Mouse (Mus musculus): Measurements from ENCODE around the gene Dido1. TPM values are rescaled to one million over a fixed set of nuclear protein-coding genes. Genes with fewer than 3 reads are reported as not detected.

The Dido1 gene
- polyA plus RNA-seq, 1 experiment from 2014 or later, result 25.2 TPM

DNA sequence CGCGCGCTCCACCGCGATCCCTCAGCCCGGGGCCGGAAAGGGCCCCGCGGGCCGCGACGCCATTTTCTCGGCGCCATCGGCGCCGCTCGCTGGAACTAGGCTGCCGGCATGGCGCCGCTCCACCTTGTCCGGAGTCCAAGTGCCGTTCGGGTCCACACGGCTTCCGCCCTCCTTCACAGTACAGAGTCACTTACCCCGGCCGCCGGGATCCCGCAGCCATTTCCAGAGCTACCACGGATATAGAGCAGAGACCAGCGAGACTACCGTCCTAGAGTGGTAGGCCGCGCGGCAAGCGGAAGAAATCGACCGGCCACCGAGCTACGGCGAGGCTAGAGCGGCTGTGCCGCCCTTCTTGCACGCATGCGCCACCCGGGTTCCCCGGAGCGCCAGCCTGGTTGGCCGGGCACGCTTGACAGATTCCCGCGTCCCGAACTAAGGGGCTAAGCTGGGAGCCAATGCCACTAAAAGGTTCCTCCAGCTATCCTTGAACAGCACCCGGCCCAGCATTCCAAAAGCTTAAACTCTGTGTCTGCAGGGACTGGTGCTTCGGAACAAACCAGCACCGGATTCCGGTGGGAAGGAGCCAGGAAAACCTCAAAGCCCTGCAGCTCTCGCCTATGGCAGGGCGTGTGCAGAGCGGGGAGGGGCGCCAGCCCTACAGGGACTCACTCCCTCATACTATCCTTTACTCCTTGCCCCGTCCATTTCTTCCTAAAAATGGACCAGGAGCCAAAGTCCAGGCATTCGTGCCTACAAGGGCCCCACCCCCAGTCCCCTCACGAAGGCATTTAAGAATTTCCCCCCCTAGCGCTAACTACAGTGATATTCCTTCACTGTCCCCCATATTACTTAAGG is 7.8 kb downstream of the Dido1 start:
- Histone ChIP-seq H3K9me3 (no peaks in the 10 kb centered on the region), H3K36me3 (no peaks in the 10 kb centered on the region), H3K27me3 (replicated peaks) (no peaks in the 10 kb centered on the region), H3K4me1 (peaks cover 37% of the 10 kb centered on the region), H3K4me3 (replicated peaks) (peak overlapping the region; percentile 84), H3K27ac (peak overlapping the region; percentile 96), H3K4me2 (peak overlapping the region; percentile 90), H3K9ac (peak overlapping the region; percentile 92)
- WGBS, result under 1% methylated on average over 66 of the region's 66 CpGs
- peak; percentile 93 for ATAC-seq (ENCODE audit: insufficient read depth, low FRiP score, low read depth)

DNA sequence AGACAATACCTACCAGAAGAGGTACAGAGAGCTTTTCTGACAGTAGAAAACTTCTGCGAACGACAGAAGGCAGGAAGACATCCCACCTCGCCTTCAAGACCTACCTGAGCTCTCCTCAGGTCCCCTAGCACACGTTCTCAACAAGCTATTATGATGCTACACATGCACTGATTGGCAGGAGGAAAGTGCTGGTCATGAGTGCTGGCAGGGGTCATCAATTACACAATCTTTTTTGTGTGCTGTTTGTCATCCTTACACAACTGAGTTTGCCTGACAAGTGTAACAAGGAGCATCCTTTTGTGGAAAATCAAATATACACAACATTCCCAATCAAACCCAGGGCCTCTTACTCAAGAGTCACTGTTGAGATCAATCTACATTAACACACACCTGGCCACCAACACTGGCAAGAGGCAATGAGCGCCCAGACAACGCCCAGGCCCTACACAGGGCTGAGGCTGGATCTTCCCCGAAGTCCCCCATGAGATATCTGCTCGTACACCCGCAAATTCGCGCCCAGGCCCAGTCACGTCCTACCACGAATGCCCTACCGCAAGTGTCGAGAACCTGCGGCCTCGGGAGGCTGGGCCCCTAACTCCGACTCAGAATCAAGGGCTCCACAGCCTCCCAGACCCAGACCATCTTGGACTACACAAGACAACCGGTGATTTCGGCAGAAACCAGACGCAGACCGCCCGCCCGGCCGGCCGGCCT is 8.6 kb downstream of the Dido1 start:
- 4% methylated on average over 26 of the region's 26 CpGs for WGBS
- no peak for ATAC-seq (ENCODE audit: insufficient read depth, low FRiP score, low read depth)
- peaks cover 37% of the 10 kb centered on the region for H3K4me1 ChIP-seq

GRCm38 (mm10) chr2:180700457-180700856 is 9.3 kb downstream of the Dido1 start:
- H3K27ac ChIP-seq, result no peak overlapping the region

More for the DNA sequence above, 8.6 kb downstream of the Dido1 start:
- H3K27me3 ChIP-seq (replicated peaks), result no peaks in the 10 kb centered on the region
- peak overlapping the region; percentile 90 for H3K4me2 ChIP-seq
- peak overlapping the region; percentile 92 for H3K9ac ChIP-seq
- no peaks in the 10 kb centered on the region for H3K36me3 ChIP-seq
- peak overlapping the region; percentile 84 for H3K4me3 ChIP-seq (replicated peaks)
- no peaks in the 10 kb centered on the region for H3K9me3 ChIP-seq
- peak overlapping the region; percentile 96 for H3K27ac ChIP-seq

GRCm38 (mm10) chr2:180695176-180695575 is 14.6 kb downstream of the Dido1 start:
- H3K9me3 ChIP-seq, result no peaks in the 10 kb centered on the region
- no peak overlapping the region for H3K27ac ChIP-seq
- 88% methylated on average over 2 of the region's 2 CpGs for WGBS
- ATAC-seq (ENCODE audit: insufficient read depth, low FRiP score, low read depth), result no peak
- no peak overlapping the region for H3K4me2 ChIP-seq
- H3K9ac ChIP-seq, result no peak overlapping the region
- no peaks in the 10 kb centered on the region for H3K36me3 ChIP-seq
- no peak overlapping the region for H3K4me3 ChIP-seq (replicated peaks)
- peaks cover 12% of the 10 kb centered on the region for H3K4me1 ChIP-seq
- H3K27me3 ChIP-seq (replicated peaks), result no peaks in the 10 kb centered on the region

More at GRCm38 (mm10) chr2:180700457-180700856, 9.3 kb downstream of the Dido1 start:
- ATAC-seq (ENCODE audit: insufficient read depth, low FRiP score, low read depth), result no peak
- Histone ChIP-seq H3K4me3 (replicated peaks) (peak overlapping the region; percentile 84), H3K4me1 (peaks cover 37% of the 10 kb centered on the region), H3K27me3 (replicated peaks) (no peaks in the 10 kb centered on the region), H3K4me2 (peak overlapping the region; percentile 90), H3K9me3 (no peaks in the 10 kb centered on the region), H3K9ac (peak overlapping the region; percentile 92; the same call in 1 of the 2 replicates), H3K36me3 (no peaks in the 10 kb centered on the region)
- WGBS, result 63% methylated on average over 5 of the region's 5 CpGs

GRCm38 (mm10) chr2:180692630-180693029 is 17.2 kb downstream of the Dido1 start:
- no peak for ATAC-seq (ENCODE audit: insufficient read depth, low FRiP score, low read depth)
- Histone ChIP-seq H3K27me3 (replicated peaks) (no peaks in the 10 kb centered on the region), H3K36me3 (peaks cover 24% of the 10 kb centered on the region), H3K9ac (no peak overlapping the region), H3K4me3 (replicated peaks) (no peak overlapping the region), H3K4me2 (no peak overlapping the region), H3K4me1 (peaks cover 3% of the 10 kb centered on the region; the same call in 1 of the 2 replicates), H3K9me3 (no peaks in the 10 kb centered on the region), H3K27ac (peak overlapping the region; percentile 48; the same call in 1 of the 2 replicates)
- WGBS, result 2% methylated on average over 1 of the region's 1 CpGs

DNA sequence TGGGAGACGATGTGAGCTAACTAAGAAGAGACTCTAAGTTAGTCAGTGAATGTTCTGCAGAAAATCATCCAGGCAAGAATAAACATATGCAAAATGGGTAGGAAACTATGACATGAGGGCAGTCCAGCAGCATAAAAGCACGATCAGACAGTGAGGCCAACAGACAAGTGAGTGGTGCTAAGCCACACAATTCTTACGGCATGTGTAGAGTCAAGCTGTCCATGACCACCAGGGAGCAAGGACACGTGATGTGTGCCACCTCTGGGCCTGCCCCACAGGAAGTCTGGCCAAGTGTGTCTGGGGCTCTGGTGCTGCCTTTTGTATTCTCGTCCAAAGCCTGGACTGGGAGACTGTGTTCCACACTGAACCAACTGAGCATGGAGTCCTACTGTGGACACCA is 20.0 kb downstream of the Dido1 start:
- H3K36me3 ChIP-seq, result peaks cover 49% of the 10 kb centered on the region

DNA sequence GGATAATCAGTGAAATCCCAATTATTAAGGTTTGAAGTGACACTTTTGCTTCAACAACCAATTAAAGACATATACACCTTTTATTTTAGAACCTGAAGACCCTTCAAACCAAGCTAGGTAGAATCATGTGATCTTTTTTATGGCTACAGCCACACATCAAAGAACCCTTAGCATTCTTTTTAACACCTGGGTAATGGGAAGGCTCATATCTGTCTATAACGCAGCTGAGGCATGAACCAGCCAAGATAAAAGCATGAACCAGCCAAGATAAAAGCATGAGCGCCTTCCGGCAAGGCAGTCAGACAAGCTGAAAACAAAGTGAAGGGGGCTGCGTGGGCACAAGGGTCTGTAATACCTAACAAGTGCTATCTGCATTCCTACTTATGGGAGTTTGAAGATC is 25.8 kb downstream of the Dido1 start:
- H3K4me3 ChIP-seq (replicated peaks), result no peak overlapping the region
- WGBS, result 86% methylated on average over 4 of the region's 4 CpGs
- H3K4me2 ChIP-seq, result no peak overlapping the region
- H3K36me3 ChIP-seq, result peaks cover 73% of the 10 kb centered on the region
- H3K27ac ChIP-seq, result no peak overlapping the region
- H3K9ac ChIP-seq, result no peak overlapping the region
- no peaks in the 10 kb centered on the region for H3K9me3 ChIP-seq
- ATAC-seq (ENCODE audit: insufficient read depth, low FRiP score, low read depth), result no peak
- H3K4me1 ChIP-seq, result no peaks in the 10 kb centered on the region
- H3K27me3 ChIP-seq (replicated peaks), result no peaks in the 10 kb centered on the region

More for the DNA sequence above, 20.0 kb downstream of the Dido1 start:
- ATAC-seq (ENCODE audit: insufficient read depth, low FRiP score, low read depth), result no peak
- H3K27ac ChIP-seq, result no peak overlapping the region
- H3K4me1 ChIP-seq, result no peaks in the 10 kb centered on the region; the same call in 1 of the 2 replicates
- no peaks in the 10 kb centered on the region for H3K27me3 ChIP-seq (replicated peaks)
- no peak overlapping the region for H3K4me2 ChIP-seq
- H3K9me3 ChIP-seq, result no peaks in the 10 kb centered on the region
- H3K4me3 ChIP-seq (replicated peaks), result no peak overlapping the region
- 89% methylated on average over 5 of the region's 5 CpGs for WGBS
- H3K9ac ChIP-seq, result no peak overlapping the region

DNA sequence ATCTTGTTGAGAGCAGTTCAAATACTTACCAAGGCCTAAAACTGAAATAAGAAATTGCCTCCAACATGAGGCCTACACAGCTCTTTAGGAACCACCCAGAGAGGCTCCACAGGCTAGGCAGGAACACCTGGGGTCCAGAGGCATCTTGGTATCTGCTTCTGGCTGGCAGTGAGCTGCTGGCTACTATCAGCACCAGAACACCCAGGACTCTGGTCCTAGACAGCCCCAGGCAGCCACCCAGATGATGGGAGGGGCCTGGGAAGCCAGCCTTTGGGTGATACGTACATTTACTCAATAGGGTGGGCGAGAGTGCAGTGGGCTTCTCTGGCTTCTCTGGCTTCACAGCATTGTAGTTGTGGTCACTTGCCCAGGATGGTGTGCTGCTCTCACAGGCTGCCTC is 26.3 kb downstream of the Dido1 start:
- H3K36me3 ChIP-seq, result peaks cover 68% of the 10 kb centered on the region
- no peaks in the 10 kb centered on the region for H3K4me1 ChIP-seq
- no peak overlapping the region for H3K4me2 ChIP-seq
- no peak overlapping the region for H3K4me3 ChIP-seq (replicated peaks)
- no peaks in the 10 kb centered on the region for H3K27me3 ChIP-seq (replicated peaks)
- H3K9me3 ChIP-seq, result no peaks in the 10 kb centered on the region
- no peak overlapping the region for H3K9ac ChIP-seq
- no peak for ATAC-seq (ENCODE audit: insufficient read depth, low FRiP score, low read depth)
- H3K27ac ChIP-seq, result no peak overlapping the region
- 88% methylated on average over 2 of the region's 2 CpGs for WGBS

GRCm38 (mm10) chr2:180681225-180681624 is 28.6 kb downstream of the Dido1 start:
- Histone ChIP-seq H3K27me3 (replicated peaks) (no peaks in the 10 kb centered on the region), H3K4me2 (no peak overlapping the region), H3K4me3 (replicated peaks) (no peak overlapping the region), H3K4me1 (no peaks in the 10 kb centered on the region), H3K27ac (no peak overlapping the region), H3K9ac (no peak overlapping the region), H3K36me3 (peaks cover 47% of the 10 kb centered on the region), H3K9me3 (no peaks in the 10 kb centered on the region)
- 59% methylated on average over 2 of the region's 2 CpGs for WGBS
- no peak for ATAC-seq (ENCODE audit: insufficient read depth, low FRiP score, low read depth)

- H3K4me3 ChIP-seq (replicated peaks), result no peak overlapping the region
- no peak overlapping the region for H3K4me2 ChIP-seq
- H3K36me3 ChIP-seq, result peaks cover 28% of the 10 kb centered on the region
- H3K4me1 ChIP-seq, result no peaks in the 10 kb centered on the region
- H3K27ac ChIP-seq, result no peak overlapping the region
- H3K27me3 ChIP-seq (replicated peaks), result no peaks in the 10 kb centered on the region
- no peak overlapping the region for H3K9ac ChIP-seq
- ATAC-seq (ENCODE audit: insufficient read depth, low FRiP score, low read depth), result peak; percentile 41
- H3K9me3 ChIP-seq, result no peaks in the 10 kb centered on the region
- 27% methylated on average over 4 of the region's 4 CpGs for WGBS
Observed at GRCm38 (mm10) chr2:180678609-180679140, 31.1 kb downstream of the Dido1 start.

- H3K4me2 ChIP-seq, result no peak overlapping the region
- no peak overlapping the region for H3K27ac ChIP-seq
- H3K9ac ChIP-seq, result no peak overlapping the region
- H3K27me3 ChIP-seq (replicated peaks), result no peaks in the 10 kb centered on the region
- H3K4me3 ChIP-seq (replicated peaks), result no peak overlapping the region
- WGBS, result 82% methylated on average over 2 of the region's 2 CpGs
- no peaks in the 10 kb centered on the region for H3K9me3 ChIP-seq
- peaks cover 32% of the 10 kb centered on the region for H3K36me3 ChIP-seq
- no peaks in the 10 kb centered on the region for H3K4me1 ChIP-seq
- ATAC-seq (ENCODE audit: insufficient read depth, low FRiP score, low read depth), result no peak
Observed at GRCm38 (mm10) chr2:180676706-180677105, 33.1 kb downstream of the Dido1 start.

DNA sequence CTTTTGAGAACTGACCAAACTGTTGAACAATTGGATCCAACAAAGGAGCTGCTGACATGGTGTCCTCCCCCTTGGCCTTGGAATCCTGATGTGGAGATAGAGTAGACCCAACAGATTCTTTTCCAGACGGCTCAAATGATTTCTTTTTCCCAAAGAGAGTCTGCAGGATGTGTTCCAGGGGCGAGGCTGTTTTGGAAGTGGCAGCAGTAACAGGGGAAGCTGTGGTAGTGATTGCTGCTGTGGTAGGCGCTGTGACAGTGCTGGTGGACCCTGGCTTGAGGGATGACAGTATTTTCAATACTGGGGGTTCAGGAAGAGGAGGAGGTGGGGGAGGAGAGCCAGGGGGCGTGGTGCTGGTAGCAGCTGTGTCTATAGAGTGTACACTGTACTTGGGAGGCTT is 47.8 kb downstream of the Dido1 start:
- Histone ChIP-seq H3K36me3 (peaks cover 26% of the 10 kb centered on the region), H3K9ac (no peak overlapping the region), H3K27ac (no peak overlapping the region), H3K4me3 (replicated peaks) (no peak overlapping the region), H3K4me1 (no peaks in the 10 kb centered on the region), H3K27me3 (replicated peaks) (no peaks in the 10 kb centered on the region), H3K9me3 (no peaks in the 10 kb centered on the region), H3K4me2 (no peak overlapping the region)
- no peak for ATAC-seq (ENCODE audit: insufficient read depth, low FRiP score, low read depth)
- 89% methylated on average over 4 of the region's 4 CpGs for WGBS

Measured in stomach, embryonic 15.5 days (tissue).